Mouse (Mus musculus) hindbrain, embryonic 11.5 days (tissue): ENCODE data around the gene Lrrc49. TPM values are rescaled to one million over a fixed set of nuclear protein-coding genes. Genes with fewer than 3 reads are reported as not detected.

Experiments
- ATAC-seq: fragments of 200-750 bp; cut with Nextera tagmentation; 2 replicates; pipeline ENCODE4 v1.8.0; 2017; ENCODE audit warnings: mild to moderate bottlenecking, moderate TSS enrichment, moderate library complexity; ENCODE audit not compliant: low FRiP score
- DNase-seq: peaks from one replicate; pipeline ENCODE4 v3.0.0-alpha.2; 2015; ENCODE audit warnings: low spot score
- H3K27ac ChIP-seq: fragments of 300-500 bp; sonication (generic); 2 replicates; pipeline ENCODE4 v1.5.1; 2014; ENCODE audit warnings: mild to moderate bottlenecking, low read depth, low read length
- H3K27me3 ChIP-seq: fragments of 300-500 bp; sonication (generic); 2 replicates; pipeline ENCODE4 v1.6.1; 2014; ENCODE audit warnings: mild to moderate bottlenecking, low read length, moderate library complexity, mixed read lengths; ENCODE audit not compliant: control insufficient read depth, insufficient read depth
- H3K36me3 ChIP-seq: fragments of 300-500 bp; sonication (generic); 2 replicates; pipeline ENCODE4 v1.6.1; 2014; ENCODE audit warnings: mild to moderate bottlenecking, low read length, moderate library complexity, mixed read lengths; ENCODE audit not compliant: control insufficient read depth, insufficient read depth
- H3K4me1 ChIP-seq: fragments of 300-500 bp; sonication (generic); replicated peaks from 2 replicates; pipeline ENCODE4 v1.6.1; 2014; ENCODE audit warnings: low read length, mixed read lengths; ENCODE audit not compliant: control insufficient read depth, insufficient read depth
- H3K4me2 ChIP-seq: fragments of 300-500 bp; sonication (generic); replicated peaks from 2 replicates; pipeline ENCODE4 v1.6.1; 2014; ENCODE audit warnings: mild to moderate bottlenecking, low read depth, low read length
- H3K4me3 ChIP-seq: fragments of 300-500 bp; sonication (generic); 2 replicates; pipeline ENCODE4 v1.5.1; 2014; ENCODE audit warnings: low read depth, low read length
- H3K9ac ChIP-seq: fragments of 300-500 bp; sonication (generic); 2 replicates; pipeline ENCODE4 v1.6.1; 2014; ENCODE audit warnings: low read depth, low read length
- H3K9me3 ChIP-seq: fragments of 300-500 bp; sonication (generic); 2 replicates; pipeline ENCODE4 v1.6.1; 2016; ENCODE audit warnings: low read length; ENCODE audit not compliant: control insufficient read depth
- WGBS: fragments of 180-500 bp; shearing (Covaris S2); extraction: QIAGEN DNeasy Blood & Tissue Kit; methylation state at CpG from one replicate; pipeline ENCODE4 v1.1.7; 2014; 5-methylcytosine and 5-hydroxymethylcytosine counted together
- polyA plus RNA-seq: library from polyadenylated mRNA; unstranded; fragments of >200 nt; fragmentation: Nextera tagmentation; extraction: Ambion mirVana; gene quantifications from 2 replicates; pipeline ENCODE4 v1.2.1, GENCODE M21; 2014

The Lrrc49 gene
- polyA plus RNA-seq, 1 experiment from 2014 or later = 60.5 TPM

DNA sequence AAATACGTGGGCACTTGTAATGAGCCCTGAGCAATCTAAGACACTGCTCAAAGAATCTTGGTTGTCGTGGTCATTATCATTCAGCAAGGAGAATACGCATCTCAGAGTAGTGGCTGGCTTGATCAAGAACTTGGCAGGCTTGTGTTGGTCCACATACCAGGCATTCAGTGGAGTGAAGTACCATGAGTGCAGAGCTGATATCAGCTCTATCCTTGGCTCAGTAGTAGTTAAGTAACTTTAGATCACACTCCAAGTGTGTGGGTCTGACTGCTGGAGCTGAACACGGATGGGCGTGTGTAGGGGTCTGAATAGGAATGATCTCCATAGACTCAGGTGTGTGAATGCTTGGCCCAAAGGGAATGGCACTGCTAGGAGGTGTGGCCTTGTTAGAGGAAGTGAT is 102.8 kb downstream of the Lrrc49 start:
- Histone ChIP-seq H3K27me3 (no peaks in the 10 kb centered on the region), H3K36me3 (no peaks in the 10 kb centered on the region), H3K9me3 (no peaks in the 10 kb centered on the region), H3K27ac (no peak overlapping the region), H3K9ac (no peak overlapping the region), H3K4me1 (no peaks in the 10 kb centered on the region), H3K4me3 (no peak overlapping the region), H3K4me2 (no peak overlapping the region)
- DNase-seq (no peak), ATAC-seq (no peak)
- WGBS = 94% methylated on average over 5 of the region's 5 CpGs

GRCm38 (mm10) chr9:60582553-60582952 is 105.4 kb downstream of the Lrrc49 start:
- ATAC-seq (no peak), DNase-seq (no peak)
- Histone ChIP-seq H3K9ac (no peak overlapping the region), H3K4me2 (no peak overlapping the region), H3K4me1 (no peaks in the 10 kb centered on the region), H3K27me3 (no peaks in the 10 kb centered on the region), H3K9me3 (no peaks in the 10 kb centered on the region), H3K27ac (no peak overlapping the region), H3K36me3 (no peaks in the 10 kb centered on the region), H3K4me3 (no peak overlapping the region)
- WGBS = 87% methylated on average over 7 of the region's 7 CpGs

DNA sequence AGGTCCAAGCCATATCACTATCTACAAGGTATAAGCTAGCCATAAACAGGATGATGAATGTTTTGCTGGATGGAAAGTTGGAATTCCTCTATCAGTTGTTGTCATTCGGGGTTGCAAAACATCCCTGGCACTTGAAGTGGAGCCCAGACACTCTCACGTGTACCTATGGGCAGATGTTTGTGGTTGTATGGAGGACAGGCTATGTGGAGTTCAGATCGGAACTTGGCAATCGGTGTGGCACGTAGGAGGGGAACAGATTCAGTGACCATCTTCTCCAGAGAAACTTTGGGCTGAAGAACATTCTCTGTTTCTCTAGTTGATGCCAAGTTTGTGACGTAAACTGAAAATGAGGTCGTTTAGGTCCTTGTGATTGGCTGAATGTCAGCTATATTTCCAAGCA is 114.9 kb downstream of the Lrrc49 start:
- no peak overlapping the region for H3K9ac ChIP-seq
- H3K9me3 ChIP-seq = no peaks in the 10 kb centered on the region
- H3K27me3 ChIP-seq = no peaks in the 10 kb centered on the region
- no peak for DNase-seq
- no peak overlapping the region for H3K4me2 ChIP-seq
- no peak overlapping the region for H3K27ac ChIP-seq
- H3K4me3 ChIP-seq = no peak overlapping the region
- WGBS = 94% methylated on average over 7 of the region's 7 CpGs
- H3K36me3 ChIP-seq = 0 out of 2 replicates have a peak, but pooled peaks cover 2% of the 10 kb centered on the region
- H3K4me1 ChIP-seq = no peaks in the 10 kb centered on the region
- no peak for ATAC-seq

- H3K9ac ChIP-seq = no peak overlapping the region
- no peak overlapping the region for H3K27ac ChIP-seq
- 95% methylated on average over 4 of the region's 4 CpGs for WGBS
These were observed 116.2 kb downstream of the Lrrc49 start for GRCm38 (mm10) chr9:60571725-60572124.

GRCm38 (mm10) chr9:60571041-60571440 is 116.9 kb downstream of the Lrrc49 start:
- H3K9ac ChIP-seq = no peak overlapping the region
- no peak overlapping the region for H3K4me3 ChIP-seq
- H3K4me1 ChIP-seq = no peaks in the 10 kb centered on the region
- no peaks in the 10 kb centered on the region for H3K36me3 ChIP-seq
- DNase-seq (no peak), ATAC-seq (no peak)
- H3K9me3 ChIP-seq = no peaks in the 10 kb centered on the region
- H3K27ac ChIP-seq = no peak overlapping the region
- 85% methylated on average over 4 of the region's 4 CpGs for WGBS
- no peaks in the 10 kb centered on the region for H3K27me3 ChIP-seq
- H3K4me2 ChIP-seq = no peak overlapping the region

More at GRCm38 (mm10) chr9:60571725-60572124, 116.2 kb downstream of the Lrrc49 start:
- H3K4me3 ChIP-seq = no peak overlapping the region
- H3K9me3 ChIP-seq = no peaks in the 10 kb centered on the region
- H3K4me1 ChIP-seq = no peaks in the 10 kb centered on the region
- H3K36me3 ChIP-seq = no peaks in the 10 kb centered on the region
- ATAC-seq = no peak
- H3K4me2 ChIP-seq = no peak overlapping the region
- H3K27me3 ChIP-seq = no peaks in the 10 kb centered on the region
- no peak for DNase-seq

DNA sequence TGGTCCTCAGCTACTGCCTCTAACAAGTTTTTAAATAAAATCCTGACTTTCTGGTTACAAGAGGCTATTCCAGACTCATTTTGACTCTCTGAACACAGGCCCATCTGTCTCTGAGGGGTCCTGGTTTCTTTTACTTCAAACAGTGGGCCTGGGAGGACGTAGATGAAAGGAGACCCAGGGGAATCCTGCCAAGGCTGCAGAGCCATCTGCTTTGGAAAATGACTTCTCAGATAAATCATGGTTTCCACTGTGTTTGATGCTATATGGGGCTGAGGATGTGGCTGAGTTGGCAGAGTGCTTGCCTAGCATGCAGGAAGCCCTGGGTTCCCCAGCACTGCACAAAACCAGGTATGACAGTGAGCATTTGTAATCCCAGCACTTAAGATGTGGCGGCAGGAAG is 118.6 kb downstream of the Lrrc49 start:
- DNase-seq = no peak
- no peak for ATAC-seq
- Histone ChIP-seq H3K4me1 (no peaks in the 10 kb centered on the region), H3K36me3 (no peaks in the 10 kb centered on the region), H3K9me3 (no peaks in the 10 kb centered on the region), H3K27me3 (no peaks in the 10 kb centered on the region), H3K4me2 (no peak overlapping the region), H3K27ac (no peak overlapping the region), H3K9ac (no peak overlapping the region), H3K4me3 (no peak overlapping the region)
- WGBS = 66% methylated on average over 2 of the region's 2 CpGs

DNA sequence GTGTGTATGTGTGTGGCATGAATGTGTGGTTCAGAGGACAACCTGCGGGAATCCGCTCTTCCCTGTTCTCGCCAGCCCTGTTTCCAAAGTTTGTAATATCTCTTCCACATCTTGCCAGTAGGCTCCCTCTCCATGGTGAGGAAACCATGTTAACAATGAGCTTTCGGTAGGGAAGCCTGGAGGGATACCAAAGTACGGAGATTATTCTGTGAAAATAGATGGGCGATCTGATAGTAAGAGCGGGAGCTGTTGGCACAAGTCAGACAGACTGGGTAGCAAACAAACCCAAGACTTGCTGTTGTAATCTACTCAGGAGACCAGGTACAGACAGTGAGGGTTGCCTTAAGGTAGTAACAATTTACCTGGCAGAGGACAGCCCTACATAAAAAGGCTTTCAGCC is 124.1 kb downstream of the Lrrc49 start:
- DNase-seq (no peak), ATAC-seq (no peak)
- H3K4me3 ChIP-seq = no peak overlapping the region
- no peaks in the 10 kb centered on the region for H3K27me3 ChIP-seq
- no peak overlapping the region for H3K27ac ChIP-seq
- no peaks in the 10 kb centered on the region for H3K9me3 ChIP-seq
- no peak overlapping the region for H3K4me2 ChIP-seq
- H3K4me1 ChIP-seq = no peaks in the 10 kb centered on the region
- H3K9ac ChIP-seq = no peak overlapping the region
- WGBS = 93% methylated on average over 7 of the region's 7 CpGs
- H3K36me3 ChIP-seq = no peaks in the 10 kb centered on the region

GRCm38 (mm10) chr9:60562443-60563371 is 125.3 kb downstream of the Lrrc49 start:
- 71% methylated on average over 20 of the region's 20 CpGs for WGBS
- Histone ChIP-seq H3K4me3 (no peak overlapping the region), H3K9ac (no peak overlapping the region), H3K4me1 (no peaks in the 10 kb centered on the region), H3K4me2 (no peak overlapping the region), H3K27ac (no peak overlapping the region), H3K36me3 (no peaks in the 10 kb centered on the region), H3K9me3 (no peaks in the 10 kb centered on the region), H3K27me3 (no peaks in the 10 kb centered on the region)
- DNase-seq (peak; percentile 43), ATAC-seq (no peak)
